Mouse (Mus musculus) embryo, embryonic 10 days (tissue): ENCODE results near the gene Scn5a.

Experiments
- DNase-seq: peaks from one replicate; pipeline ENCODE4 v3.0.0-alpha.2; 2015; ENCODE audit warnings: low spot score

The Scn5a gene

DNA sequence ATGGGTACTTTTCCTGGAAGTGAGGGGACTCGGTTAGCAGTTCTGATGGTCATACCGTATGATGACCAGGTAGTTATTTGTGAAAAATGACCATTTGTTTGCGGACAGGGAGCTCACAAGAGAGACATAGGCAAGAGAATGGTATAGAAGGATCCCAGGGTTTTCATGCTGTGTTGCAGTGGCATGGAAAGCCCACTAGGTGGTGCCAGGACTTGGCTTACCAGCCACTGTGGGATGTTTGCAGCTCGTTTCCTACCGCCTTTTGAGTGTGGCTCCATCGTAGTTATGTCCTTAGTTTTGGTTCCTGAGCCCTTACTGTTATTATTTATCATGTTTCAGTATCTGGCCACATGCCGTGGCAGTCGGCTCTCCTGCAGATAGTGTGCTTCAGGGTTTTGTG lies 118.4 kb downstream of the Scn5a start:
- peak; percentile 80 for DNase-seq

- DNase-seq = no peak
Measured at GRCm38 (mm10) chr9:119457122-119457521, 121.7 kb downstream of the Scn5a start.

DNA sequence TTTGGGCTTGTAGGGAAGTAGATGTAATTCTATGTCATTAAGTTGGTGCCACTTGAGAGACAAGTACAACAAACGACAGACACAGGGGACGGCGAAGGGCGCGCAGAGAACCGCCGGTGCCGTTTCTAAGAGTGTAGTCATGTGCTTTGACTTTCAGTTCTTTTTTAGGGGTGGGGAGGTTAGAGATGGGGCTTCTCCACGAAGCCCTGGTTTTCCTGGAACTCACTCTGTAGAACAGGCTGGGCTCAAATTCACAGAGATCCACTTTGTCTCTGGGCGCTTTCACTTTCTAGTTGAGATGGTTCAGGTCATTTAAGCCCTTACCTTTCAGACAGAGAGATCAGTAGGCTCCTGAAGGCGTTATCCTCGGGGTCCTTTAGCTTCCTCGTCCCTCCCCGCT lies 122.8 kb downstream of the Scn5a start:
- no peak for DNase-seq

DNA sequence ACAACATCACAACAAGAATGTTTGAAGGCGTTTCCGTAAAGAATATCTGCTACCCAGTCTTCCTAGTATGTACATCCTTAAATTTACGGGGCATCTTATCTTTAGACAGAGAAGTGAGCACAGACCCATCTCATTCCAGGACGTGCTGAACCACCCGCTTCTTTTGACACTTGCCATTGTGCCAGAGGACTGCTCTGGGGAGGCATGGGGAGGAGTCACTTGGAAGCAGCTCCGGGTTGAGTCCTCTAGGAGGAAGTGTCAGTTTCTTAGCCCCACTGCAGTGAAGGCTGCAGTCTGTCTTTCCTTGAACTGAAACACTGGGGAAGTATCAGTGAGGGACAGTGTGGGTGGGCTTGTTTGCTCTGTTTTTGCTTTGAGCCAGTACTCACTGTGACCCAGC lies 133.1 kb downstream of the Scn5a start:
- DNase-seq = no peak

DNA sequence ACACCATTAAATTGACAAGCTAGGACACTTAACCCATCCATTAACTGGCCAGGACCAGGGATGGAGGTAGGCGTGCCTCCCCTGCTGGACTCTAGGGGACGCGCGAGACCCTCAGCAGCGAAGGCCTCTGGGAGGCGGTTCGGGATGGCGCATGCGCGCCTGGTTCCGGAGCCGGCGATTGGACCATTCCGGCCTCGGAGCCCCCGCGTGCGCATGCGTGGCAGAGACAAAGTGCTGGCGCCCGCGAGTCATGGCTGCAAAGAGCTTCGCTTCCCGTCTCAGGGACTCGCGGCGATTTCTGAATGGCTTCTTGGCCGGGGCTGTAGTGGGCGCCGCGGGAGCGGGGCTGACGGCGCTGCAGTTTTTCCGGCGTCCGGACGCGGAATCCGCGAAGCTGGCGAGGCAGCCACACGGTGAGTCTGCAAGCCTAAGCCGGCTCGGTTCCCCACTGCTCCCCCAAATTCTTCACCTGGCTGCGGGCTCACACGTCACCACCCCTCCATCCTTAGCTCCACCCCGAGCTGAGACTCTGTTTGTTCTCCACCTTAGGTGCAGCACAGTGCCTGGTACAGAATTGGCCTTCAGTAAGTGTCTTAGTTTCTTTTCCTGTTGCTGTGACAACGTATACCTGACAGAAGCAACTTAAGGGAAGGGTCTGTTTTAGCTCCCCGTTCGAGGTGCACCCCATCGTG lies 133.9 kb downstream of the Scn5a start, which contains the start of gene Exog:
Exog (plus strand) TSS at position 206 of the 692 bp plus-strand sequence.
- peak; percentile 97 for DNase-seq

GRCm38 (mm10) chr9:119438498-119439000 lies 140.3 kb downstream of the Scn5a start:
- no peak for DNase-seq

DNA sequence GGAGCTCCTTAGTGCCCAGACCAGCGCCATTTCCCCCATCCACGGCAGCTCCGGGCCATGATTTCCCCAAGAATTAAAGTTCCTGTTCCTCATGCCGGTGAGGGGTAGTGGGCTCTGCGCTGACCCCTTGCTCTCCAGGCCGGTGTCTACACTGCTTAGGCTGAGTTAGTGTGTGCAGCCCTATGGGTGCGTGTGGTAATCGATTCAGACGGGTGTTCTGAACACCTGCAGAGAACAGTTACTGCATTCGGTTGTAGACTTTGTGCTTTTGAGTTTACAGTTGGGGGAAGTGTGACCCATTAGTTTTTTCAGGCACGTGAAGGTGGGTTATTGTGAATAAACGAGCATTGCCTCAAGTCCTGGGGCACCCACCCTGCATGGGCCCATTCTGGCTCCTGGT lies 140.8 kb downstream of the Scn5a start:
- no peak for DNase-seq

DNA sequence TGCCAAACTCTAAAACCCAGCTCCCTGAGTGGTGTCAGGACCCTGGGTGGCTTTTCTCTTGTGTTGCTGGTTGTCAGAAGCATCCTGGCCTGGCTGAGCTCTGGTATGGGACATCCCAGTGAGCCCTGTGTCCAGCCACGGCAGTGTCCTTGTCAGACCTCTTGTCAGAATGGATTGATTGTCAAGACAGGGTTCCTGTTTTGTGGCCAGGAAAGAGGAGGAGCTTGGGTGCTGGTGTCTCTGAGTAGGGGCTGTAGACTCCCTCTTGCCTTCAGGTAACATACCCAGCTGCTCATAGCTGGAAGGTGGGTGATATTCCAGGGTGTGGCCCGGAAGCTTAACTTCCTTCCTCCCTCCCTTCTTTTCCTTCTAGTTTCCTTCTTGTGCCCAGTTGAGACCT lies 143.0 kb downstream of the Scn5a start:
- no peak for DNase-seq
